9 mouse cellular contexts compared by ENCODE assay signal in the genomic region with DNA sequence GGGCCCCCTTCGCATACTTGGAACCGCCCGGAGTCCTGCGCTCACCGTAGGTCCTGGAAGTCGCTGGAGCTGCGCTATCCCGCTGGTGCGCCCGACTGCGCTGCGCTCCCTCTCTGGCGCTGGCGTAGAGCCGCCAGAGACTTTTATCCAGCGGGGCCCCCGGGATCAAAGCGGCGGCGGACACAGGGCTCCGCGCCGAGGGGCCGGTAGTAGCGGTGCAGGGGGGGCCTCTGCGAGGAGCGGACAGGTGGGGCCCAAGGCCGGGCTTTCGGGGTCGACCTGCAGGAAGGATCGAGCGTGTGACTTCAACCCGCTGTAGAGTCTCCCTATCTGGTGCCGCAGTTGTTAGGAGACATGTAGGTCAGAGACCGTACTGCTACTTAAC. TPM values are rescaled to one million over a fixed set of nuclear protein-coding genes. Genes with fewer than 3 reads are reported as not detected.
DNase-seq lines count a peak whose midpoint lies in the region; ATAC-seq and TF ChIP-seq lines count a peak whose summit lies in the region.
"Had no signal": no experiment of that assay in that cellular context is flagged by ENCODE, and none has a peak within 500 bp of the region (broad histone marks: within the 10 kb centered on the region; RNA-seq: fewer than 3 reads in every experiment).

A gene (minus strand): TSS at position 100 of the 385 bp plus-strand sequence.

- H3K27ac ChIP-seq in limb, embryonic 11.5 days (replicated peaks; ENCODE audit: low read depth, low read length) = no peak within 1 kb of the TSS
- no peak within 1 kb of the TSS for H3K27ac ChIP-seq in olfactory bulb, adult 2 months (ENCODE audit: insufficient read depth, low read depth, low read length)

- H3K27me3 ChIP-seq in megakaryocyte, embryonic 14.5 days (replicated peaks) = peaks cover 96% of the 10 kb centered on the region
- peaks cover 44% of the 10 kb centered on the region for H3K27me3 ChIP-seq in limb, embryonic 11.5 days (ENCODE audit: control insufficient read depth, insufficient read depth, low read length)

- under 1% methylated on average over 35 of the region's 35 CpGs for WGBS in limb, embryonic 11.5 days
- WGBS in olfactory bulb, adult 2 months = under 1% methylated on average over 35 of the region's 35 CpGs

- no peak for ATAC-seq in megakaryocyte, adult 5-6 weeks (ENCODE audit: poor library complexity, severe bottlenecking)
- ATAC-seq in limb, embryonic 11.5 days (ENCODE audit: insufficient number of reproducible peaks, low FRiP score, low TSS enrichment, low read depth) = no peak
- no peak for ATAC-seq in erythroblast, adult 5-6 weeks (replicated peaks; ENCODE audit: low FRiP score, poor library complexity, severe bottlenecking)

- peak within 1 kb of the TSS; percentile 56 for H3K9ac ChIP-seq in limb, embryonic 11.5 days (ENCODE audit: low read length)

- no peaks in the 10 kb centered on the region for H3K36me3 ChIP-seq in megakaryocyte, embryonic 14.5 days (replicated peaks; ENCODE audit: low read length)
- no peaks in the 10 kb centered on the region for H3K36me3 ChIP-seq in limb, embryonic 11.5 days (ENCODE audit: control insufficient read depth, insufficient read depth, low read length)

- H3K4me3 ChIP-seq in megakaryocyte, embryonic 14.5 days (replicated peaks) = peak within 1 kb of the TSS; percentile 91
- peak within 1 kb of the TSS; percentile 42 for H3K4me3 ChIP-seq in limb, embryonic 11.5 days (ENCODE audit: low read depth, low read length)
- H3K4me3 ChIP-seq in olfactory bulb, adult 2 months (ENCODE audit: insufficient read depth, low read depth, low read length) = peak within 1 kb of the TSS; percentile 40

- H3K9me3 ChIP-seq in megakaryocyte, embryonic 14.5 days = no peaks in the 10 kb centered on the region
- H3K9me3 ChIP-seq in limb, embryonic 11.5 days (ENCODE audit: control insufficient read depth, low read length) = no peaks in the 10 kb centered on the region

- TF ChIP-seq CTCF in olfactory bulb, adult 2 months (IDR thresholded peaks at IDR 0.05; ENCODE audit: insufficient read depth, low read depth, low read length) = no peak

- H3K4me1 ChIP-seq in megakaryocyte, embryonic 14.5 days = peaks cover 45% of the 10 kb centered on the region
- peaks cover 21% of the 10 kb centered on the region for H3K4me1 ChIP-seq in limb, embryonic 11.5 days (ENCODE audit: control insufficient read depth, insufficient read depth, low read length)
- peaks cover 26% of the 10 kb centered on the region for H3K4me1 ChIP-seq in olfactory bulb, adult 2 months (ENCODE audit: control insufficient read depth, insufficient read depth, low read length)

- H3K4me2 ChIP-seq in limb, embryonic 11.5 days (ENCODE audit: low read depth, severe bottlenecking) = peak within 1 kb of the TSS; percentile 82

- DNase-seq in adrenal gland, postnatal 10 days = no peak
- DNase-seq in adrenal gland, adult 2 months = no peak
- peak; percentile 54 for DNase-seq in limb, embryonic 11.5 days (ENCODE audit: low spot score)
- no peak for DNase-seq in frontal cortex, postnatal 25 days (ENCODE audit: low spot score in 2 of 2)

- TF ChIP-seq POLR2A in olfactory bulb, adult 2 months (IDR thresholded peaks at IDR 0.05; ENCODE audit: insufficient read depth, low read depth, low read length) = no peak

RNA-seq across cellular contexts. Expression of the gene that starts here (rescaled TPM):
- total RNA-seq in adrenal gland, postnatal 10 days (2021) = 10 to 100 TPM; 12.4 to 13.3 TPM
- total RNA-seq in adrenal gland, adult 2 months (2021) = 1 to 10 TPM; 2.8 to 8.1 TPM
- 7.4 and 9.3 TPM in 2 replicates for polyA plus RNA-seq in adrenal gland, adult 2 months (2012; rRNA removed)
- polyA plus RNA-seq in megakaryocyte, embryonic 14.5 days (2012; ENCODE audit: insufficient read depth, low replicate concordance) = 0.46 TPM in 1 of 2 replicates, not detected in the other
- total RNA-seq in megakaryocyte, adult 5-6 weeks (2015) = not detected in 2 replicates
- not detected in 2 replicates for total RNA-seq in megakaryocyte, adult 5-6 weeks (2017)
- polyA plus RNA-seq in limb, embryonic 11.5 days (2014; fragmentation: Nextera tagmentation; extraction: Ambion mirVana) = 6.6 and 7.5 TPM in 2 replicates
- polyA plus RNA-seq in olfactory bulb, adult 2 months (2012; ENCODE audit: insufficient read depth, insufficient read length, low replicate concordance, missing spikeins) = not detected in 2 replicates
- not detected in 2 replicates for total RNA-seq in erythroblast, adult 5-6 weeks (2015; ENCODE audit: low replicate concordance)
- not detected in 2 replicates for total RNA-seq in erythroblast, adult 5-6 weeks (2017; ENCODE audit: low replicate concordance)
- total RNA-seq: megakaryocyte-erythroid progenitor cell, adult 5-6 weeks had no signal

Comparison
In these comparisons a context has a peak if more than half of its experiments do, and no peak if none do; other contexts are left out.
1. H3K4me3 ChIP-seq: peak in every context shown above with its lines; median percentile 91 in megakaryocyte, embryonic 14.5 days; 42 in limb, embryonic 11.5 days; 40 in olfactory bulb, adult 2 months.